Mouse (Mus musculus) c-Kit-positive CD71-positive TER-119-negative erythroid progenitor cells, embryonic 14.5 days (primary cell): ENCODE measurements at regions not wholly inside any gene's neighbourhood (a gene's known extent, or its start where the extent isn't known, plus 50 kb on each side); places are given as distances from the start of the nearest gene placed in this dataset.

Experiments used
- DNase-seq: peaks from one replicate; pipeline ENCODE4 v3.0.0-alpha.2; 2013; ENCODE audit warnings: low read depth

DNA sequence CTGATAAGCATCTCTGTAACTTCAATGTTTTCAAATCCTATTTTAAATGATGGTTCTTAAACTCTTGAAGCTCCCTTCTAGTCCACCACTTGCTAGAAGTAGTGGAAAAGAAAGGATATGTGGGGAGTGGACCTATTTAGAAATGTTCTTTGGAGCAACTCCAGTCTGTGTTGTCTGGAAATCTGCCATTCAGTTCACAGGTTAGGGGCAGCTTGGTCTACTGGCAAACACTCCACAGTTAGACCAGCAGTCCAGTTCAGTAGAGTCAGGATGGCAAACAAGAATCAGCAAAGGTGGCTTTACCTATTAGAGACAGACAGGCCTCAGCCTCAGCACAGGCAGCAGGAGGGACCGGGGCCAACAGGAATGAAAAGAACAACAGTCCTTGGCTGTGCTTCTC, 67.3 kb upstream of the Dpyd start:
- DNase-seq = no peak

DNA sequence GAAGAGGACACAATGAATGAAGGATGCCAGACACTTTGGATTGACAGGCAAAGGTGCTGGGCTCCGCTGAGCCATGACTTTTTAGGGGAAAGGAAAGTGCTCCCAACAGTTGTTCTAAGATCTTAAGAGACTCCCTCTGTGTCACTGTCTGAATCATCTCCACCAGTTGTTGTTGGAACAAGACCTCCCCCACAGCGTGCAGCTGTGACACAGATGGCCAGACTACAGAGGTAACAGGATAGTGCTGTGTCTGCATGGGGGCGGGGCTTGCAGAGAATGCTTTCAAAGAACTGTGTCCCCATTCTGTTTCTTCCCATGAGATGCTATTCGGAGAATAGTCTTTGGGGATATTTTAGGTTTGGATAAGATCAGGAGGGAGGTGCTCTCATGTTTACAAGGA, 61.7 kb upstream of the Dpyd start:
- no peak for DNase-seq

DNA sequence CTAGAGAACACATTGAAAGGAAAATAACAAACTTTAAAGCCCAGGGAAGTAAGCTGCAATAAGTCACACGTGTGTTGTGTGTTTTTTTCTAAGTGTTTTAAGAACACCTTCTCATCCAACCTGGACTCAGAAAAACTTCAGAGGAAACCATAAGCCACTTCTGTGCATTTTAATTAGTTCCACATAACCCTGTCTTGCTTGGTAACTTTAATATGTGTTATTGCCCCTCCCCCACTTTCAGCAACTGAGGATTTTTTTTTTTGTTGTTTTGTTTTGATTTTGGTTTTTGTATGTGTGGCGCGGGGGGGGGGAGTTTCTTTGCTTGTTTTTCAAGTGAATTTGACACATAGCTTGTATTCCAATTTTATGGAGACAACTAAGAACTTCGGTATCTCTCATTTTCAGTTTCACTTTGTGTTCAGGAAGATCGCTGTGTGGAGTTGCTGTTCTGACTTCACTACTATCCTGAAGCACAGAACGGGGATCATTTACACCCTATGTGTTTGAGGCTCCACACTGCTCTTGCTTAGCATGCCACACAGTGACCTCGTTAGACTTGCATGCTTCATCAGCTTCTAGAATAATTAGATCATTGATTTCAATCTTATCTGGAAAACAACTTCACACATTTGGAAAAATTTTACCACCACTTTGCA, 54.2 kb upstream of the Dpyd start:
- no peak for DNase-seq

DNA sequence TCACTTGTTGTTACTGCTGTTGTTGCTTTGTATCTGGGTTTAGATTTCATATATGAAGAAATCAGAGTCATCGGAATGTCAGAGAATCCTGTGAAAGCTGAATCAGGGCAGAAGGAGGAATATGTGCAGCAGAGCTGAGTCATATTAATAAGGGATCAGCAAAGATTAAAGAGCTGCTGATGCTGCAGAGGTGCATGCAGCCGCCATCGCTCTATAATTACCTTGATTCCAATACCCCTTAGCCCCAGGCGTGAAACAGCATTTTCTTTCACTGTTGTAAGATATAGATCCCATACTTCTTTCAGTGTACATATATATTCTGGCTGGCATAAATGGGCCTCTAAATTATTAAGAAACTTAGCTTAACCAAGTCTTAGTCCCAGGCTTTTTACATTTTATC, 51.1 kb upstream of the Dpyd start:
- no peak for DNase-seq

DNA sequence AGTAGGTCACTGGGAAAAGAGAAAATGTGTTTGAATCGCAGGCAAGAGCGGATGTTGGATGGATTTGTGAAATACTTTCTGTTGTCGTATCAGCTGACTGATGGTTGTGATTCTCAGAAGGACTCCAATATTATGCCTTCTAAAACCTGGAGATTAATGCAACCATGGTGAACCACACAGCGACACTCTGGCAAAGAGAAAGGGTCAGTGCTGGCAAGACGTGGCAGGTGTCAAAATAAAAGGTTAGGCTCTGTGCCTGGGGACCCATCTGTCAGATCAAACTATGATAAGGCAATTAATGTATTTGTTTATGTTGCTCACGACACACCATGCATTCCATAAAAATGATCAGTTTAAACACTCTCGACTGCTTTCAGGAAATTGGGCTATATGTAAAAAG, 50.0 kb upstream of the Dpyd start:
- DNase-seq = no peak
